ENCODE assay signal across 7 mouse cellular contexts in genomic region chr19:5488878-5489571, GRCm38 (mm10). TPM values are rescaled to one million over a fixed set of nuclear protein-coding genes. Genes with fewer than 3 reads are reported as not detected.
A peak's percentile ranks its signal among the peaks of the same experiment; 100 is the strongest.
DNase-seq lines count a peak whose midpoint lies in the region; ATAC-seq lines count a peak whose summit lies in the region.

No protein-coding gene starts in this region.

- peak overlapping the region; percentile 53 for H3K9ac ChIP-seq in embryonic facial prominence, embryonic 12.5 days
- peak overlapping the region; percentile 47 for H3K9ac ChIP-seq in limb, embryonic 11.5 days (ENCODE audit: low read length)
- peak overlapping the region; percentile 47 for H3K9ac ChIP-seq in midbrain, embryonic 14.5 days (replicated peaks; ENCODE audit: low read length)

- H3K4me1 ChIP-seq in embryonic facial prominence, embryonic 12.5 days = peaks cover 25% of the 10 kb centered on the region
- peaks cover 9% of the 10 kb centered on the region; the same call in 1 of the 2 replicates for H3K4me1 ChIP-seq in limb, embryonic 11.5 days (ENCODE audit: control insufficient read depth, insufficient read depth, low read length)
- peaks cover 25% of the 10 kb centered on the region for H3K4me1 ChIP-seq in midbrain, embryonic 14.5 days (ENCODE audit: control insufficient read depth, insufficient read depth, low read length)

- DNase-seq in adrenal gland, postnatal 14 days = peak; percentile 97
- peak; percentile 100 for DNase-seq in heart, adult 11 months
- DNase-seq in kidney, adult 18-20 months = peak; percentile 99
- peak; percentile 99 for DNase-seq in limb, embryonic 11.5 days (ENCODE audit: low spot score)
- DNase-seq in midbrain, embryonic 14.5 days = peak; percentile 95
- peak; percentile 95 to 96 for DNase-seq in spleen, adult 18-20 months

- ATAC-seq in embryonic facial prominence, embryonic 12.5 days (ENCODE audit: insufficient number of reproducible peaks, insufficient read depth, low FRiP score, low TSS enrichment) = peak; percentile 89
- ATAC-seq in limb, embryonic 11.5 days (ENCODE audit: insufficient number of reproducible peaks, low FRiP score, low TSS enrichment, low read depth) = peak; percentile 80
- ATAC-seq in midbrain, embryonic 14.5 days (ENCODE audit: low FRiP score, low TSS enrichment) = peak; percentile 72

- H3K9me3 ChIP-seq in embryonic facial prominence, embryonic 12.5 days = no peaks in the 10 kb centered on the region
- H3K9me3 ChIP-seq in limb, embryonic 11.5 days (ENCODE audit: control insufficient read depth, low read length) = no peaks in the 10 kb centered on the region
- H3K9me3 ChIP-seq in midbrain, embryonic 14.5 days (ENCODE audit: control insufficient read depth, low read length) = no peaks in the 10 kb centered on the region

- peaks cover 44% of the 10 kb centered on the region for H3K36me3 ChIP-seq in embryonic facial prominence, embryonic 12.5 days
- peaks cover 19% of the 10 kb centered on the region for H3K36me3 ChIP-seq in limb, embryonic 11.5 days (ENCODE audit: control insufficient read depth, insufficient read depth, low read length)
- H3K36me3 ChIP-seq in midbrain, embryonic 14.5 days (ENCODE audit: control insufficient read depth, insufficient read depth, low read length) = peaks cover 41% of the 10 kb centered on the region

- H3K27me3 ChIP-seq in embryonic facial prominence, embryonic 12.5 days = no peaks in the 10 kb centered on the region
- no peaks in the 10 kb centered on the region for H3K27me3 ChIP-seq in limb, embryonic 11.5 days (ENCODE audit: control insufficient read depth, insufficient read depth, low read length)
- no peaks in the 10 kb centered on the region for H3K27me3 ChIP-seq in midbrain, embryonic 14.5 days (ENCODE audit: control insufficient read depth, insufficient read depth, low read length)

- H3K27ac ChIP-seq in embryonic facial prominence, embryonic 12.5 days = peak overlapping the region; percentile 98
- peak overlapping the region; percentile 90 for H3K27ac ChIP-seq in limb, embryonic 11.5 days (replicated peaks; ENCODE audit: low read depth, low read length)
- H3K27ac ChIP-seq in midbrain, embryonic 14.5 days (replicated peaks; ENCODE audit: low read depth, low read length) = peak overlapping the region; percentile 91

- peak overlapping the region; percentile 51 for H3K4me3 ChIP-seq in embryonic facial prominence, embryonic 12.5 days
- H3K4me3 ChIP-seq in limb, embryonic 11.5 days (ENCODE audit: low read depth, low read length) = peak overlapping the region; percentile 41
- peak overlapping the region; percentile 52 for H3K4me3 ChIP-seq in midbrain, embryonic 14.5 days (replicated peaks; ENCODE audit: low read depth, low read length)

- peak overlapping the region; percentile 81 for H3K4me2 ChIP-seq in embryonic facial prominence, embryonic 12.5 days (replicated peaks)
- H3K4me2 ChIP-seq in limb, embryonic 11.5 days (ENCODE audit: low read depth, severe bottlenecking) = peak overlapping the region; percentile 59
- peak overlapping the region; percentile 78 for H3K4me2 ChIP-seq in midbrain, embryonic 14.5 days (ENCODE audit: low read length)

- WGBS in embryonic facial prominence, embryonic 12.5 days = 0% methylated on average over 26 of the region's 26 CpGs
- under 1% methylated on average over 26 of the region's 26 CpGs for WGBS in limb, embryonic 11.5 days
- under 1% methylated on average over 26 of the region's 26 CpGs for WGBS in midbrain, embryonic 14.5 days

RNA-seq across cellular contexts. Expression of gene Mus81, which starts 0.8 kb away (rescaled TPM):
- 22.3 and 28.6 TPM in 2 replicates for total RNA-seq in adrenal gland, postnatal 14 days (2021)
- 44.1 and 46.6 TPM in 2 replicates for polyA plus RNA-seq in embryonic facial prominence, embryonic 12.5 days (2016; fragmentation: Nextera tagmentation; extraction: Ambion mirVana)
- polyA plus RNA-seq in limb, embryonic 11.5 days (2014; fragmentation: Nextera tagmentation; extraction: Ambion mirVana) = 37.0 and 39.7 TPM in 2 replicates
- 43.4 and 49.3 TPM in 2 replicates for polyA plus RNA-seq in midbrain, embryonic 14.5 days (2014; fragmentation: Nextera tagmentation; extraction: Ambion mirVana)

RNA-seq across cellular contexts. Expression of gene Cfl1, which starts 1.2 kb away (rescaled TPM):
- total RNA-seq in adrenal gland, postnatal 14 days (2021) = 640 and 706 TPM in 2 replicates
- 2,582 and 2,586 TPM in 2 replicates for polyA plus RNA-seq in embryonic facial prominence, embryonic 12.5 days (2016; fragmentation: Nextera tagmentation; extraction: Ambion mirVana)
- polyA plus RNA-seq in limb, embryonic 11.5 days (2014; fragmentation: Nextera tagmentation; extraction: Ambion mirVana) = 3,315 and 3,495 TPM in 2 replicates
- polyA plus RNA-seq in midbrain, embryonic 14.5 days (2014; fragmentation: Nextera tagmentation; extraction: Ambion mirVana) = 4,021 and 4,124 TPM in 2 replicates

RNA-seq across cellular contexts. Expression of gene 1700020D05Rik, which starts 14.6 kb away (rescaled TPM):
- 1.0 and 2.2 TPM in 2 replicates for total RNA-seq in adrenal gland, postnatal 14 days (2021)
- 0.15 TPM in 1 of 2 replicates, not detected in the other for polyA plus RNA-seq in embryonic facial prominence, embryonic 12.5 days (2016; fragmentation: Nextera tagmentation; extraction: Ambion mirVana)
- 0.35 TPM in 1 of 2 replicates, not detected in the other for polyA plus RNA-seq in limb, embryonic 11.5 days (2014; fragmentation: Nextera tagmentation; extraction: Ambion mirVana)
- 0.36 TPM in 2 replicates for polyA plus RNA-seq in midbrain, embryonic 14.5 days (2014; fragmentation: Nextera tagmentation; extraction: Ambion mirVana)

RNA-seq across cellular contexts. Expression of gene Efemp2, which starts 15.3 kb away (rescaled TPM):
- 42.5 and 45.9 TPM in 2 replicates for total RNA-seq in adrenal gland, postnatal 14 days (2021)
- polyA plus RNA-seq in embryonic facial prominence, embryonic 12.5 days (2016; fragmentation: Nextera tagmentation; extraction: Ambion mirVana) = 145 TPM in 2 replicates
- 100 and 105 TPM in 2 replicates for polyA plus RNA-seq in limb, embryonic 11.5 days (2014; fragmentation: Nextera tagmentation; extraction: Ambion mirVana)
- polyA plus RNA-seq in midbrain, embryonic 14.5 days (2014; fragmentation: Nextera tagmentation; extraction: Ambion mirVana) = 18.0 and 28.7 TPM in 2 replicates

RNA-seq across cellular contexts. Expression of gene Ctsw, which starts 20.7 kb away (rescaled TPM):
- total RNA-seq in adrenal gland, postnatal 14 days (2021) = 0.85 and 4.2 TPM in 2 replicates
- polyA plus RNA-seq in embryonic facial prominence, embryonic 12.5 days (2016; fragmentation: Nextera tagmentation; extraction: Ambion mirVana) = 1.9 and 2.1 TPM in 2 replicates
- polyA plus RNA-seq in limb, embryonic 11.5 days (2014; fragmentation: Nextera tagmentation; extraction: Ambion mirVana) = 0.72 and 1.0 TPM in 2 replicates
- polyA plus RNA-seq in midbrain, embryonic 14.5 days (2014; fragmentation: Nextera tagmentation; extraction: Ambion mirVana) = 4.3 and 4.9 TPM in 2 replicates

Comparison
In these comparisons a context has a peak if more than half of its experiments do, and no peak if none do; other contexts are left out.
1. Peak in every context shown above with its lines: DNase-seq, ATAC-seq, H3K4me3 ChIP-seq and H3K27ac ChIP-seq.